Mouse (Mus musculus) neural tube, embryonic 13.5 days (tissue): ENCODE measurements around the gene C130073F10Rik. TPM values are rescaled to one million over a fixed set of nuclear protein-coding genes. Genes with fewer than 3 reads are reported as not detected.
"Not testable (repeated sequence)": the region's sequence is repeated elsewhere in the genome, so short reads cannot be mapped to it uniquely, and the experiment has no call there.

ENCODE experiments used
- ATAC-seq: fragments of 200-750 bp; cut with Nextera tagmentation; 2 replicates; pipeline ENCODE4 v1.8.0; 2017; ENCODE audit warnings: low read depth, mild to moderate bottlenecking, moderate TSS enrichment, moderate library complexity
- H3K27ac ChIP-seq: fragments of 300-500 bp; sonication (generic); replicated peaks from 2 replicates; pipeline ENCODE4 v1.5.1; 2015; ENCODE audit warnings: moderate library complexity, mild to moderate bottlenecking, inconsistent platforms
- H3K27me3 ChIP-seq: fragments of 300-500 bp; sonication (generic); 2 replicates; pipeline ENCODE4 v1.6.1; 2015; ENCODE audit warnings: mild to moderate bottlenecking, inconsistent platforms
- H3K36me3 ChIP-seq: fragments of 300-500 bp; sonication (generic); 2 replicates; pipeline ENCODE4 v1.6.1; 2015; ENCODE audit warnings: mild to moderate bottlenecking, inconsistent platforms
- H3K4me1 ChIP-seq: fragments of 300-500 bp; sonication (generic); replicated peaks from 2 replicates; pipeline ENCODE4 v1.6.1; 2015; ENCODE audit warnings: inconsistent platforms
- H3K4me2 ChIP-seq: fragments of 300-500 bp; sonication (generic); 2 replicates; pipeline ENCODE4 v1.6.1; 2015; ENCODE audit warnings: inconsistent platforms, mild to moderate bottlenecking, moderate library complexity
- H3K4me3 ChIP-seq: fragments of 300-500 bp; sonication (generic); 2 replicates; pipeline ENCODE4 v1.5.1; 2015; ENCODE audit warnings: mild to moderate bottlenecking, inconsistent platforms
- H3K9ac ChIP-seq: fragments of 300-500 bp; sonication (generic); 2 replicates; pipeline ENCODE4 v1.6.1; 2015; ENCODE audit warnings: moderate library complexity, mild to moderate bottlenecking, inconsistent platforms
- H3K9me3 ChIP-seq: fragments of 300-500 bp; sonication (generic); 2 replicates; pipeline ENCODE4 v1.6.1; 2016; ENCODE audit warnings: inconsistent platforms
- WGBS: fragments of 180-500 bp; shearing (Covaris S2); methylation state at CpG from one replicate; pipeline ENCODE4 v1.1.7; 2015; 5-methylcytosine and 5-hydroxymethylcytosine counted together
- polyA plus RNA-seq: library from polyadenylated mRNA; unstranded; fragments of >200 nt; fragmentation: Nextera tagmentation; extraction: Ambion mirVana; gene quantifications from 2 replicates; pipeline ENCODE4 v1.2.1, GENCODE M21; 2015

The C130073F10Rik gene
- not detected in 2 replicates for polyA plus RNA-seq

GRCm38 (mm10) chr4:101893656-101894420, at the start of gene C130073F10Rik:
TSS of gene C130073F10Rik (minus strand) at chr4:101893789.
- Histone ChIP-seq H3K27ac (no peak within 1 kb of the TSS), H3K4me2 (no peak within 1 kb of the TSS), H3K36me3 (no peaks in the 10 kb centered on the region), H3K27me3 (no peaks in the 10 kb centered on the region), H3K9me3 (no peaks in the 10 kb centered on the region), H3K9ac (no peak within 1 kb of the TSS), H3K4me3 (no peak within 1 kb of the TSS), H3K4me1 (no peaks in the 10 kb centered on the region)
- ATAC-seq: no peak
- WGBS: 88% methylated on average over 7 of the region's 7 CpGs

GRCm38 (mm10) chr4:101940107-101940506, 46.5 kb upstream of the C130073F10Rik start, which contains the start of gene Gm12794:
TSS of gene Gm12794 (plus strand) at chr4:101940407.
- WGBS: 88% methylated on average over 2 of the region's 2 CpGs

DNA sequence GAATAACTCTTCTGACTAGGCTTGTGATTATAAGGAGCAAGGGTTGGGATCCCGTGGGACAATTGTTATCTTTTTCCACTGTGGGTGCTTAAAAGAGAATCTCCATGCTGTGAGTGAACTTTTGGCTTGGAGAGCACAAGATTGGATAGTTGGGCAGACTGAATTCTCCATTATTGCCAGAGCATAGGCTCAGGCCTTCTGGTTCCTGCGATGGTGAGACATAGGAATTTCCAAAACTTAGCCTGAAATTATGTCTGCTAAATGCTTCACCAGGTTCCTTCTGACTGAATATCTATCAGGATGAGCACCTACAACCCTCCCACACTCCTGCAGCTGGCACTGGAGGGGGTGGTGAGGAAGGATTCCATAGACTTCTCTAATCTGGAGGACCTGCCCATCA, 15.2 kb upstream of the C130073F10Rik start, which contains the start of gene Gm12800:
Gm12800 (plus strand) TSS at position 301 of the 400 bp plus-strand sequence.
- not testable (repeated sequence) for ATAC-seq, H3K4me3 ChIP-seq, H3K27me3 ChIP-seq, H3K4me2 ChIP-seq, H3K36me3 ChIP-seq, H3K9ac ChIP-seq, H3K27ac ChIP-seq, H3K4me1 ChIP-seq, H3K9me3 ChIP-seq
- WGBS: 95% methylated on average over 2 of the region's 2 CpGs

More at GRCm38 (mm10) chr4:101940107-101940506, 46.5 kb upstream of the C130073F10Rik start, which contains the start of gene Gm12794:
- H3K27ac ChIP-seq, H3K9me3 ChIP-seq, H3K27me3 ChIP-seq, H3K4me3 ChIP-seq, H3K36me3 ChIP-seq, H3K9ac ChIP-seq, ATAC-seq, H3K4me2 ChIP-seq, H3K4me1 ChIP-seq: not testable (repeated sequence)

- no peaks in the 10 kb centered on the region for H3K4me1 ChIP-seq
- H3K9me3 ChIP-seq: no peaks in the 10 kb centered on the region
- no peak overlapping the region for H3K4me3 ChIP-seq
- H3K27ac ChIP-seq: no peak overlapping the region
- no peak overlapping the region for H3K9ac ChIP-seq
- H3K27me3 ChIP-seq: no peaks in the 10 kb centered on the region
- no peak overlapping the region for H3K4me2 ChIP-seq
- no peak for ATAC-seq
- H3K36me3 ChIP-seq: no peaks in the 10 kb centered on the region
These were observed 4.2 kb downstream of the C130073F10Rik start for GRCm38 (mm10) chr4:101889377-101889776.

- Histone ChIP-seq H3K36me3 (no peaks in the 10 kb centered on the region), H3K4me1 (no peaks in the 10 kb centered on the region), H3K27me3 (no peaks in the 10 kb centered on the region), H3K9me3 (no peaks in the 10 kb centered on the region), H3K27ac (no peak overlapping the region), H3K9ac (no peak overlapping the region), H3K4me3 (no peak overlapping the region), H3K4me2 (no peak overlapping the region)
- ATAC-seq: no peak
- 46% methylated on average over 3 of the region's 3 CpGs for WGBS
These were observed 9.9 kb downstream of the C130073F10Rik start for GRCm38 (mm10) chr4:101883641-101884040.

- H3K36me3 ChIP-seq, H3K27ac ChIP-seq, H3K9me3 ChIP-seq, H3K27me3 ChIP-seq, H3K9ac ChIP-seq, ATAC-seq, H3K4me1 ChIP-seq, H3K4me3 ChIP-seq, H3K4me2 ChIP-seq: not testable (repeated sequence)
- 93% methylated on average over 15 of the region's 15 CpGs for WGBS
These were observed 17.9 kb downstream of the C130073F10Rik start for GRCm38 (mm10) chr4:101875687-101876086.

DNA sequence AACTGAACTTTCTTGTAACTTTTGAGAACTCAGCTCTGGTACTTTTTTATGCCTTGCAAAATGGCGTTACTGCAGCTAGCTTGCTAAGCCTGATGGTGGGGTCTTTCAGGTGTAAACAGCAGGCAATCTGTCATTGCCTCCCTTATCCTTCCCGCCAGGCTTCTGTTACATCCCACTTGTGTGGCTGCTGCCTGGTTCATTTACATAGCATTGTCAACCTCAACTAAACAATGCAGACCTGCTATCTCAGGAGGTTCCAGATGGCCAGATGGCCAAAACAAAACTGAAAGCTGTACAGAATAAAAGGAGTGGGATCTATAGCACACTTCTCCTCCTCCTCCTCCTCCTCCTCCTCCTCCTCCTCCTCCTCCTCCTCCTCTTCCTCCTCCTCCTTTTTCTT, 21.6 kb downstream of the C130073F10Rik start:
- not testable (repeated sequence) for H3K9me3 ChIP-seq, H3K27me3 ChIP-seq, H3K27ac ChIP-seq, H3K36me3 ChIP-seq, H3K4me2 ChIP-seq, H3K9ac ChIP-seq, H3K4me1 ChIP-seq, ATAC-seq, H3K4me3 ChIP-seq
- WGBS: 65% methylated on average over 2 of the region's 2 CpGs

DNA sequence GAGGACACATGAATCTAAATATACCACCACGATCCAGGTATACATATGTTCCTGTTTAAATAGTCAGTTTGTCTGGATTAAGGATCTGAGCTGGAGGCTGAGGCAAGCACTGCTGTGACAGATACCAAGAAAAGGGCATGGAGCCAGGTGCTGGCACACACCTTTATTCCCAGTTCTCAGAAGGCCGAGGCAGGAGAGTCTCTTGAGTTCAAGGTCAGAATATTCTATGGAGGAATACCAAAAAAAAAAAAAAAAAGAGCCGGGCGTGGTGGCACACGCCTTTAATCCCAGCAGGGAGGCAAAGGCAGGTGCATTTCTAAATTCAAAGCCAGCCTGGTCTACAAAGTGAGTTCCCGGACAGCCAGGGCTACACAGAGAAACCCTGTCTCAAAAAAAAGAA, 31.3 kb downstream of the C130073F10Rik start:
- Histone ChIP-seq H3K27ac (no peak overlapping the region), H3K9me3 (no peaks in the 10 kb centered on the region), H3K9ac (no peak overlapping the region), H3K4me1 (no peaks in the 10 kb centered on the region), H3K4me2 (no peak overlapping the region), H3K36me3 (no peaks in the 10 kb centered on the region), H3K4me3 (no peak overlapping the region), H3K27me3 (no peaks in the 10 kb centered on the region)
- ATAC-seq: no peak
- WGBS: 92% methylated on average over 6 of the region's 6 CpGs

GRCm38 (mm10) chr4:101860873-101861272, 32.7 kb downstream of the C130073F10Rik start:
- H3K36me3 ChIP-seq: no peaks in the 10 kb centered on the region
- H3K9me3 ChIP-seq: no peaks in the 10 kb centered on the region
- no peak overlapping the region for H3K9ac ChIP-seq
- no peak overlapping the region for H3K27ac ChIP-seq
- no peaks in the 10 kb centered on the region for H3K4me1 ChIP-seq
- no peak overlapping the region for H3K4me2 ChIP-seq
- H3K27me3 ChIP-seq: no peaks in the 10 kb centered on the region
- 52% methylated on average over 6 of the region's 6 CpGs for WGBS
- no peak overlapping the region for H3K4me3 ChIP-seq
- ATAC-seq: no peak

DNA sequence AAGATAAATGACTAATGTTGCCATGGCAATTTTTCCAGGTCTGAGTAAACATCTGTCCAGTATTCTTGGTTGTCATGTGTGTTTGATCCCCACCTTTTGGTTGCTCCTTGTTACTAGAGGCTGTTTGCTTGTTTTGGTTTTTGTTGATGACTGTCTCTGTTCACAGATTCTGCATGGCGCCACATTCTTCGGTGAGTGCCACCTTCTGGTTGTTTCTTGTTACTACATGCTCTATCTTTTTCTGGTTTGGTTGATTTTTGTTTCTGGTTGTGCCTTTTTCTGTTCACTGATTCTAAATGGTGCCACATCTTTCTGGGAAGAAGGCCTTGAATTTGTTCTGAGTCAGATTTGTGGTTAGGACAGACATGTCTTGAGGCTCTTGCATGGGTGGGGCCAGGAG, 42.7 kb downstream of the C130073F10Rik start:
- Histone ChIP-seq H3K4me2 (no peak overlapping the region), H3K9me3 (peaks cover 24% of the 10 kb centered on the region), H3K4me1 (no peaks in the 10 kb centered on the region), H3K36me3 (no peaks in the 10 kb centered on the region), H3K27ac (no peak overlapping the region), H3K9ac (no peak overlapping the region), H3K27me3 (no peaks in the 10 kb centered on the region), H3K4me3 (no peak overlapping the region)
- 73% methylated on average over 2 of the region's 2 CpGs for WGBS
- ATAC-seq: no peak

GRCm38 (mm10) chr4:101843923-101844322, 49.7 kb downstream of the C130073F10Rik start, which contains the start of gene B020004J07Rik:
TSS of gene B020004J07Rik (minus strand) at chr4:101844023.
- not testable (repeated sequence) for H3K4me3 ChIP-seq, H3K4me2 ChIP-seq, H3K9me3 ChIP-seq, H3K4me1 ChIP-seq, H3K36me3 ChIP-seq, H3K27me3 ChIP-seq, ATAC-seq, H3K27ac ChIP-seq, H3K9ac ChIP-seq
- WGBS: 94% methylated on average over 4 of the region's 4 CpGs
